Mouse (Mus musculus): ENCODE measurements at regions not wholly inside any gene's neighbourhood (a gene's known extent, or its start where the extent isn't known, plus 50 kb on each side); places are given as distances from the start of the nearest gene placed in this dataset.

GRCm38 (mm10) chr8:103874506-103874905 is 226.9 kb upstream of the Cdh5 start:
- no peak for TF ChIP-seq CTCF (IDR thresholded peaks at IDR 0.05; ENCODE audit: borderline replicate concordance, insufficient read depth, low read depth, low read length)
- TF ChIP-seq POLR2A (IDR thresholded peaks at IDR 0.05; ENCODE audit: borderline replicate concordance, insufficient read depth, low read length), result no peak
